Mouse (Mus musculus) heart, embryonic 15.5 days (tissue): ENCODE data around the gene Trmt10b. TPM values are rescaled to one million over a fixed set of nuclear protein-coding genes. Genes with fewer than 3 reads are reported as not detected.
A peak's percentile ranks its signal among the peaks of the same experiment; 100 is the strongest.

Experiments
- ATAC-seq: fragments of 200-750 bp; cut with Nextera tagmentation; replicated peaks from 2 replicates; pipeline ENCODE4 v1.8.0; 2017; ENCODE audit warnings: low read depth, moderate TSS enrichment; ENCODE audit not compliant: insufficient number of reproducible peaks, insufficient read depth, low FRiP score
- H3K27ac ChIP-seq: fragments of 300-500 bp; sonication (generic); 2 replicates; pipeline ENCODE4 v1.5.1; 2015; ENCODE audit warnings: mild to moderate bottlenecking, inconsistent platforms
- H3K27me3 ChIP-seq: fragments of 300-500 bp; sonication (generic); 2 replicates; pipeline ENCODE4 v1.6.1; 2015; ENCODE audit warnings: inconsistent platforms
- H3K36me3 ChIP-seq: fragments of 300-500 bp; sonication (generic); 2 replicates; pipeline ENCODE4 v1.6.1; 2015; ENCODE audit warnings: mild to moderate bottlenecking, inconsistent platforms
- H3K4me1 ChIP-seq: fragments of 300-500 bp; sonication (generic); replicated peaks from 2 replicates; pipeline ENCODE4 v1.6.1; 2015; ENCODE audit warnings: inconsistent platforms
- H3K4me2 ChIP-seq: fragments of 300-500 bp; sonication (generic); 2 replicates; pipeline ENCODE4 v1.6.1; 2015; ENCODE audit warnings: inconsistent platforms, mild to moderate bottlenecking, moderate library complexity
- H3K4me3 ChIP-seq: fragments of 300-500 bp; sonication (generic); 2 replicates; pipeline ENCODE4 v1.5.1; 2015; ENCODE audit warnings: mild to moderate bottlenecking, inconsistent platforms
- H3K9ac ChIP-seq: fragments of 300-500 bp; sonication (generic); 2 replicates; pipeline ENCODE4 v1.6.1; 2015; ENCODE audit warnings: mild to moderate bottlenecking, inconsistent platforms
- H3K9me3 ChIP-seq: fragments of 300-500 bp; sonication (generic); replicated peaks from 2 replicates; pipeline ENCODE4 v1.6.1; 2016; ENCODE audit warnings: inconsistent platforms
- WGBS: fragments of 180-500 bp; shearing (Covaris S2); methylation state at CpG from one replicate; pipeline ENCODE4 v1.1.7; 2015; ENCODE audit warnings: mixed read lengths; 5-methylcytosine and 5-hydroxymethylcytosine counted together
- polyA plus RNA-seq: library from polyadenylated mRNA; unstranded; fragments of >200 nt; fragmentation: Nextera tagmentation; extraction: Ambion mirVana; gene quantifications from 2 replicates; pipeline ENCODE4 v1.2.1, GENCODE M21; 2015

The Trmt10b gene
- polyA plus RNA-seq, 1 experiment from 2014 or later: 9.6 TPM

- peak within 1 kb of the TSS; percentile 96 for H3K9ac ChIP-seq
- H3K27me3 ChIP-seq: no peaks in the 10 kb centered on the region
- under 1% methylated on average over 76 of the region's 76 CpGs for WGBS
- peak within 1 kb of the TSS; percentile 78 for H3K4me3 ChIP-seq
- 0 out of 2 replicates have a peak, but pooled peaks cover 5% of the 10 kb centered on the region for H3K36me3 ChIP-seq
- peaks cover 12% of the 10 kb centered on the region for H3K4me1 ChIP-seq
- peak; percentile 81 for ATAC-seq
- H3K9me3 ChIP-seq: no peaks in the 10 kb centered on the region
- peak within 1 kb of the TSS; percentile 87 for H3K4me2 ChIP-seq
- peak within 1 kb of the TSS; percentile 99 for H3K27ac ChIP-seq
These were observed 45.6 kb downstream of the Trmt10b start, which contains the start of gene Exosc3 for GRCm38 (mm10) chr4:45342286-45343155. Exosc3 (minus strand) TSS chr4:45342732.

DNA sequence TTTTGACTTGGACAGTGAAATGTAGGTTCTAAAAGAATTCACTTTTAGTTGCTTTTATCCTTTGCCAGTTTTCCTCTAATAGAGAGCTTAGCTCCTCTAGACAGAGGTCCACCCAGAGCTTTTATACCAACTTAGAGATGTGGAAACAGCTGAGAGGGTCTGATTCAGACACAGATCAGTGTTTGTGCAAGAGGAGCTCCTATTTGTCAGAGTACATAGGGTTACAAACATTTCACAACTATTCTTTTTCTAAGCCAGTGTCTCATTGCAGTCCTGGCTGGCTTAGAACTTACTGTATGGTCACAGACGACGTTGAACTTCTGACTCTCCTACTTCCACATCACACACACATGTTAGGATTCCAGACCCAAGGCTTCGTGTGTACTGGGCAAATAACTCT, 59.7 kb downstream of the Trmt10b start:
- H3K4me2 ChIP-seq: no peak overlapping the region
- peaks cover 17% of the 10 kb centered on the region for H3K36me3 ChIP-seq
- H3K4me1 ChIP-seq: no peaks in the 10 kb centered on the region
- H3K9ac ChIP-seq: no peak overlapping the region
- H3K27ac ChIP-seq: no peak overlapping the region
- H3K4me3 ChIP-seq: no peak overlapping the region
- WGBS: 91% methylated on average over 3 of the region's 3 CpGs
- no peak for ATAC-seq
- H3K27me3 ChIP-seq: no peaks in the 10 kb centered on the region
- H3K9me3 ChIP-seq: no peaks in the 10 kb centered on the region

Other genes starting within 250 kb of the Trmt10b start
- gene Fbxo10, start 212.5 kb upstream of the Trmt10b start, polyA plus RNA-seq: 18.1 and 23.2 TPM in 2 replicates
- gene Tomm5, start 189.0 kb upstream of the Trmt10b start, polyA plus RNA-seq: 210 and 237 TPM in 2 replicates
- gene Frmpd1, start 112.3 kb upstream of the Trmt10b start, polyA plus RNA-seq: 1.5 TPM in 2 replicates
- 8.1 and 9.1 TPM in 2 replicates for gene Dcaf10, start 45.0 kb downstream of the Trmt10b start, polyA plus RNA-seq
- 30.4 and 41.3 TPM in 2 replicates for gene Exosc3, start 45.6 kb downstream of the Trmt10b start, polyA plus RNA-seq
- 71.7 and 74.2 TPM in 2 replicates for gene Slc25a51, start 111.6 kb downstream of the Trmt10b start, polyA plus RNA-seq
- 8.6 and 10.7 TPM in 2 replicates for gene Shb, start 235.3 kb downstream of the Trmt10b start, polyA plus RNA-seq